Comparison of ENCODE assay signal across 9 mouse cellular contexts in the genomic region with DNA sequence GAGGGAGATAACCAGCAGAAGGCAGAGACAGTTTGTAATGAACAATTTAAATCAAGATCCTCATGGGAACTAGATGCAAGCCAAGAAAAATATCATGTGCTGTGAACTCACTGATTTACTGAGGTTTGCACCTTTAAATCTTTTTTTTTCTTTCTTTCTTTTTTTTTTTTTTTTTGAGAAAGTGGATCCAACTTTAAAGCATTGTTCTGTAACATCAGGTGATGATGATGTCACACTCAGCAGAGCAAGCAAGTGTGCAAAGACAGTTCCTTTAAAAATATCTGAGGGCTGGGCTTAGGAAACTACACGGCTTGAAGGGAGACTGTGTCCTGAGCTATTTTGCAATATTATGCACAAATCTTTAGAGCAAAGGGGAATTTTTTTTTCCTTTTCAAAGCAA.
A peak's percentile ranks its signal among the peaks of the same experiment; 100 is the strongest.
DNase-seq lines count a peak whose midpoint lies in the region; ATAC-seq lines count a peak whose summit lies in the region.
"Had no signal": no experiment of that assay in that cellular context is flagged by ENCODE, and none has a peak within 500 bp of the region (broad histone marks: within the 10 kb centered on the region; RNA-seq: fewer than 3 reads in every experiment).

No protein-coding gene starts in this region.

- peaks cover 32% of the 10 kb centered on the region for H3K4me1 ChIP-seq in forebrain, embryonic 13.5 days
- H3K4me1 ChIP-seq in limb, embryonic 13.5 days = peaks cover 20% of the 10 kb centered on the region

- WGBS in forebrain, embryonic 13.5 days = 11% methylated on average over 1 of the region's 1 CpGs
- WGBS in limb, embryonic 13.5 days = 7% methylated on average over 1 of the region's 1 CpGs

- H3K27ac ChIP-seq in forebrain, embryonic 13.5 days = peak overlapping the region; percentile 15; the same call in 1 of the 2 replicates
- H3K27ac ChIP-seq in limb, embryonic 13.5 days = no peak overlapping the region

- no peak for ATAC-seq in forebrain, embryonic 13.5 days
- ATAC-seq in limb, embryonic 13.5 days (ENCODE audit: low FRiP score, low read depth) = no peak
- ATAC-seq: lung, postnatal 0 days had no signal

- H3K9me3 ChIP-seq in forebrain, embryonic 13.5 days (replicated peaks) = no peaks in the 10 kb centered on the region
- H3K9me3 ChIP-seq in limb, embryonic 13.5 days = no peaks in the 10 kb centered on the region

- H3K9ac ChIP-seq in forebrain, embryonic 13.5 days = no peak overlapping the region
- H3K9ac ChIP-seq in limb, embryonic 13.5 days = no peak overlapping the region

- peak overlapping the region; percentile 3; the same call in 1 of the 2 replicates for H3K4me3 ChIP-seq in forebrain, embryonic 13.5 days
- H3K4me3 ChIP-seq in limb, embryonic 13.5 days = peak overlapping the region; percentile 15; the same call in 1 of the 2 replicates

- H3K27me3 ChIP-seq in forebrain, embryonic 13.5 days = no peaks in the 10 kb centered on the region
- H3K27me3 ChIP-seq in limb, embryonic 13.5 days = no peaks in the 10 kb centered on the region

- no peaks in the 10 kb centered on the region for H3K36me3 ChIP-seq in forebrain, embryonic 13.5 days (ENCODE audit: poor library complexity, severe bottlenecking)
- no peaks in the 10 kb centered on the region for H3K36me3 ChIP-seq in limb, embryonic 13.5 days

- peak overlapping the region; percentile 31 for H3K4me2 ChIP-seq in forebrain, embryonic 13.5 days
- peak overlapping the region; percentile 45 for H3K4me2 ChIP-seq in limb, embryonic 13.5 days (replicated peaks)

- DNase-seq in 3T3-L1 (ENCODE audit: low read depth, low spot score) (peak; percentile 45), MN1 (ENCODE audit: low spot score) (peak; percentile 5)
- no peak for DNase-seq in cerebellum, adult 11-12 months
- no peak for DNase-seq in spleen, postnatal 10 days (ENCODE audit: low spot score in 2 of 2)
- no peak for DNase-seq in layer of hippocampus, postnatal 25 days (ENCODE audit: extremely low spot score in 1 of 2, low spot score in 1 of 2)
- DNase-seq: cerebellum, adult 9-11 months had no signal

Comparison
In these comparisons a context has a peak if more than half of its experiments do, and no peak if none do; other contexts are left out.
1. DNase-seq: peak in 3T3-L1 (single experiment) and MN1 (single experiment); none in cerebellum, adult 11-12 months (single experiment), spleen, postnatal 10 days (0 of 2) and layer of hippocampus, postnatal 25 days (0 of 2).